Mouse (Mus musculus): Measurements from ENCODE around the gene Recql5. TPM values are rescaled to one million over a fixed set of nuclear protein-coding genes. Genes with fewer than 3 reads are reported as not detected.
"Not testable (repeated sequence)": the region's sequence is repeated elsewhere in the genome, so short reads cannot be mapped to it uniquely, and the experiment has no call there.

Recql5 gene
- total RNA-seq, 4 experiments from 2014 or later: 23.5 to 33.0 (median 25.2) TPM

DNA sequence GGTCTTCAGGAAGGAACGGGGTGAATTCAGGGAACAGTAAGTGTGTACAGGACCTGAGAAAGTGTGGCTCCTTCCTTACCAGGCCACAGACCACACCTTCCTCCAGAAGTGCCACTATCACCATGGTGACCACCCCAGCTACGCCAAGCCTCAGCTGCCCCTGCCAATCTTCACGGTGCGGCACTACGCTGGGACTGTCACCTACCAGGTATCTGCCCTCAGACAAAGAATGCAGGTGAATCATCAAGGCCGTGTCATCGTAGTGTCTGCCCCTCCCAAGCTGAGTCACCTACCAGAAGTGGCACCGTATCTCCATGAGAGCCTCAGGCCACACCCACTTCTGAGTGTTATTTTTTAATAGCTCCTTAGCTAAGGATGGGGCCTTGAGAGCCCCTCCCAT, 63.9 kb downstream of the Recql5 start:
- DNase-seq (ENCODE audit: low spot score in 2 of 2): no peak

GRCm38 (mm10) chr11:115863895-115864294, 69.4 kb downstream of the Recql5 start:
- DNase-seq (ENCODE audit: low spot score in 2 of 2): no peak

GRCm38 (mm10) chr11:115859143-115859945, 73.9 kb downstream of the Recql5 start:
- DNase-seq (ENCODE audit: low spot score in 2 of 2): peak; percentile 31 to 37

DNA sequence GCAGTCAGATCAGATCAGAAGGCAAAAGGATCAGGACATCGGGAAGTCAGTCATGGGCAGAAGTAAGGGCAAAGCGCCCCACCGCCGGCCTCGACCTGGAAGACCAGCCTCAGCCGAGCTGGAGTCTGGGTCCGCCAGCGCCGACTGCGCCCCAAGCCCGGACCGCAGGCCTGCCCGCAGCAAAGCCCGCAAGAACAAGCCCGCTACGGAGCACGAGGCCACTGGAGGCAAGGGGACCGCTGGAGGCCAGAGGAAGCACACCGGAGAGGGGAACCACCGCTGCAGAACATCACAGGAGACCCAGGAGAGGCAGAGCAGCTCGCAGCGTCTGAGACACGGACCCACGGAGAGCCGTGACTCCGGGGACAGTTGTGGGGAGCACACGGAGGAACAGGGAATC, 74.9 kb downstream of the Recql5 start, which contains the start of gene Myo15b:
TSS of gene Myo15b (plus strand) at position 53 of the 400 bp plus-strand sequence.
- DNase-seq (ENCODE audit: low spot score in 2 of 2): no peak

DNA sequence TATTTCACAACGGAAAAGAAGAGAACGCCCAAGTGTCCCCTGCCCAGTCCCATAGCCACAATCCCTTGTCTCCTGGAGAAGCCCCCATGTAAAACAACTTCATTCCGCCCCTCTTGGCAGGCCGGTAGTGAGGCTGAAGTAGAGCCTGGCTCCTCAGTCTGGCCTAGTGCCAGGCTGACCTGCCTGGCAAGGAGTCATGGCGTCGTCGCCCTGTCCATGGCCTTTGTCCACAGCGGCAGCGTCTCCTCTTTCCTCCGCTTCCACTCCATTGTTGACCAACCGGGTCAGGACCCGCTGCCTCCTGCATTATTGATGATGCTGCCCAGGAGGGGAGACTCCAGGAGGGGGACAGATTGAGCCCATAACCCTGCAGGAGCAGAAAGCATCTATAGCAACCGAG, 75.3 kb downstream of the Recql5 start:
- DNase-seq (ENCODE audit: low spot score in 2 of 2): no peak

DNA sequence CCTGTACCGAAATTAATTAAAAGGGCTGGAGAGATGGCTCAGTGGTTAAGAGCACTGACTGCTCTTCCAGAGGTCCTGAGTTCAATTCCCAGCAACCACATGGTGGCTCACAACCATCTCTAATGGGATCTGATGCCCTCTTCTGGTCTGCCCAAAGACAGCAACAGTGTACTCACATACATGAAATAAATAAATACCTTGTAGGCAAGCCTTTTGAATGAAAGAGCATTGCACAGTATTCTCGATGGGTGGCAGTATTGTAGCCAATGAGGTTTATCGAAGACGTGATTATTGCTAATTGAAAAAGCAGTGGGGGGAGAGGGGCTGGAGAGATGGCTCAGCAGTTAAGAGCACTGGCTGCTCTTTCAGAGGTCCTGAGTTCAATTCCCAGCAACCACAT, 76.1 kb downstream of the Recql5 start:
- not testable (repeated sequence) for DNase-seq (ENCODE audit: low spot score in 2 of 2)

DNA sequence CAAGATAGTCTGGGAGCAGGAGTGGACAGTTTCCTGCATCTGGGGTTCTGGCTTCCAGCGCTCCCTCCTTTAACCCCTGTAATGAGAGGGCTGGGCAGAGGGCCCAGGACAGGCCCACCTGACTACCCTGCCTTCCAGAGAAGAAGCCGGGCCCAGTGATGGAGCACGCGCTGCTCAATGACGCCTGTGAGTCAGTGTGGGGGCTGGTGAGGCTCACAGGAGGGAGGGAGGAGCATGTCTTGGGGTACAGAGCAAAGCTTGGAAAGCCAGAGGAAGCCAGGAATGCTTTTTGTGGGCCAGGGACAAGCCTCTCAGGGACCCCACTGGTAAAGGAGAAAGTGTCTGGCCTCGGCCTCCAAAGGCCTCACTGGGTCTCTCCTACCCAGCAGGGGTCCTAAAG, 78.6 kb downstream of the Recql5 start:
- DNase-seq (ENCODE audit: low spot score in 2 of 2): peak in 1 of 2 experiments; percentile 24

- no peak for DNase-seq (ENCODE audit: low spot score in 2 of 2)
These were observed 87.5 kb downstream of the Recql5 start for GRCm38 (mm10) chr11:115845819-115846218.

DNA sequence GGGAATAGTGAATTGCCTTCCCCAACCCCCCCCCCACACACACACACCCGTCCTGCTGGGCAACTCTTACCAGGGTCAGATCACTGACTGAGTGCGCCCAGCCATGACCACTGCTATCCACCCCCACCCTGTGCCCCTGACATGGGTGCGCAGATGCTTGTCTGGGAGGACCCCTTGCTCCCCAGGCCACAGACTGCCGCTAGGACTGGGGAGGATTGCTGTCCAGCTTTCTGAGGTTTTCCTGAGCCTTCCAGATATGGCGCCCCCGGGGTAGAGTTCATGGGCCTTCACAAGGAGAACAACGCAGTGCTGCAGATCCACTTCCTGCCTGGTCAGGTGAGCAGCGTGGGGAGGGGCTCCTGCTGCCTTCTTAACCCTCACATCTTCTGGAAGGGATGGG, 89.0 kb downstream of the Recql5 start:
- no peak for DNase-seq (ENCODE audit: low spot score in 2 of 2)

GRCm38 (mm10) chr11:115843891-115844239, 89.4 kb downstream of the Recql5 start:
- DNase-seq (ENCODE audit: low spot score in 2 of 2): no peak

DNA sequence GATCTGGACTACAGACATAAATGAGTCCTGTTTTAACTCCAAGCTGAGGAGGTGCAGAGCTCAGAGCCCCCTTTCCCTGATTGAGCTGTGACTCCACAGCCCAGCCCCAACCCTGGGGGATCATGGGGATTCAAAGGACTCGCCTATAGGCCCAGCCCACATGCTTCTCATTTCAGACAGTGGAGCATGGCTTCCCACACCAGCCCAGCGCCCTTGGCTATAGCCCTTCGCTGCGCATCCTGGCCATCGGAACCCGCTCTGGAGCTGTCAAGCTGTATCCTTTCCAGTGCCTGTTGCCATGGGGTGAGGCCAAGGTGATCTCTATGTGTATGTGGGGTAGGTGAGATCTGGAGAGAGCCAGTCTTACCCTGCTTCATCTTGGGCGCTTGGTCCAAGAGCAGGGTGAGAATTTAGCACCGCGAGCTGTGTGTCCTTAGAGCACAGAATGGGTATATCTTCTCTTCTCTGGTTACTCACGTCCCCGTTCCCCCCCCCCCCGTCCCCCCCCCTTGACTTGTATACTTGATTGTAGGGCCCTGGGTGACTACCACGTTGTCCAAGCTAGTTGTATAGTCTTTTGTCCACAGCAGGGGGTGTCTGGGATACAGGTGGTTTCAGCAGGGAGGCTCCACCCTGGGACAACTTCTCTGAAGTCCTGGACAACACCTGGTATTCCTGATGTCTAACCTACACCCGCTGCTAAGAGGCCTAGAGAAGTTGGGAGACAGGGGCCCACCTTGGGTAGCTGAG, 90.0 kb downstream of the Recql5 start:
- DNase-seq (ENCODE audit: low spot score in 2 of 2): no peak

Other genes starting within 250 kb of the Recql5 start
- 100 to 1,000 TPM; 206 to 217 (median 212) TPM for gene Grb2, start 224.9 kb downstream of the Recql5 start, total RNA-seq (2022)
- 10 to 100 TPM; 58.1 to 66.3 (median 62.9) TPM for gene Tmem94, start 168.0 kb downstream of the Recql5 start, total RNA-seq (2022)
- gene Caskin2, start 119.8 kb downstream of the Recql5 start, total RNA-seq (2022): 10 to 100 TPM; 18.2 to 18.9 (median 18.4) TPM
- gene Tsen54, start 118.8 kb downstream of the Recql5 start, total RNA-seq (2022): 10 to 100 TPM; 12.4 to 17.1 (median 14.5) TPM
- 1 to 10 TPM; 2.5 to 5.2 (median 4.6) TPM for gene Llgl2, start 109.4 kb downstream of the Recql5 start, total RNA-seq (2022)
- gene Myo15b, start 75.1 kb downstream of the Recql5 start, total RNA-seq (2022): under 1 TPM; 0.07 to 0.89 (median 0.57) TPM
- 1 to 10 TPM in 1 of 4 experiments, under 1 TPM in 2, not detected in 1; 0.78 to 1.6 (median 0.95) TPM for gene Smim5, start 33.5 kb downstream of the Recql5 start, total RNA-seq (2022)
- gene Smim6, start 21.5 kb downstream of the Recql5 start, total RNA-seq (2022): not detected
- 10 to 100 TPM; 42.0 to 61.0 (median 55.7) TPM for gene Sap30bp, start 195 bp downstream of the Recql5 start, total RNA-seq (2022)
- gene Itgb4, start 41.2 kb upstream of the Recql5 start, total RNA-seq (2022): 10 to 100 TPM in 3 of 4 experiments, 1 to 10 TPM in 1; 9.4 to 13.4 (median 11.3) TPM
- gene Galk1, start 79.2 kb upstream of the Recql5 start, total RNA-seq (2022): 10 to 100 TPM; 16.1 to 19.7 (median 18.6) TPM
- gene H3f3b, start 94.5 kb upstream of the Recql5 start, total RNA-seq (2022): 100 to 1,000 TPM; 272 to 296 (median 284) TPM
- gene Unk, start 96.8 kb upstream of the Recql5 start, total RNA-seq (2022): 10 to 100 TPM; 23.4 to 27.7 (median 25.0) TPM
- gene Unc13d, start 144.5 kb upstream of the Recql5 start, total RNA-seq (2022): 1 to 10 TPM; 1.2 to 4.1 (median 1.7) TPM
- gene Wbp2, start 153.5 kb upstream of the Recql5 start, total RNA-seq (2022): 100 to 1,000 TPM; 414 to 460 (median 438) TPM
- 1 to 10 TPM; 5.6 to 8.1 (median 7.0) TPM for gene Trim47, start 193.7 kb upstream of the Recql5 start, total RNA-seq (2022)
- gene Trim65, start 197.7 kb upstream of the Recql5 start, total RNA-seq (2022): 1 to 10 TPM; 6.3 to 7.7 (median 7.4) TPM
- gene Mrpl38, start 205.4 kb upstream of the Recql5 start, total RNA-seq (2022): 10 to 100 TPM; 43.3 to 64.9 (median 56.2) TPM
- 10 to 100 TPM; 68.8 to 81.3 (median 76.5) TPM for gene Fbf1, start 234.7 kb upstream of the Recql5 start, total RNA-seq (2022)